Mouse (Mus musculus) CH12.LX (cell line): ENCODE data around the gene Fhit. TPM values are rescaled to one million over a fixed set of nuclear protein-coding genes. Genes with fewer than 3 reads are reported as not detected.

Source experiments
- DNase-seq: peaks from one replicate; pipeline ENCODE4 v3.0.0-alpha.2; 2013; ENCODE audit errors: extremely low read depth
- H3K27ac ChIP-seq: 2 replicates; pipeline ENCODE4 v1.5.1; 2012; ENCODE audit warnings: low read depth, mild to moderate bottlenecking, control low read depth, moderate library complexity; ENCODE audit not compliant: insufficient read depth
- H3K27me3 ChIP-seq: replicated peaks from 2 replicates; pipeline ENCODE3; 2012; ENCODE audit warnings: inconsistent platforms
- H3K36me3 ChIP-seq, 2 experiments: replicated peaks in 1 of 2; 2 replicates each; pipeline versions ENCODE3 to v1.6.1; 2012; ENCODE audit warnings: inconsistent platforms in 1 of 2, low read length in 1 of 2, mild to moderate bottlenecking in 1 of 2, mixed read lengths in 1 of 2, moderate library complexity in 1 of 2; ENCODE audit not compliant: control insufficient read depth in 1 of 2, insufficient read depth in 1 of 2
- H3K4me1 ChIP-seq, 2 experiments: 2 replicates each; pipeline ENCODE4 v1.6.1; 2012; ENCODE audit warnings: inconsistent platforms in 1 of 2, moderate library complexity in 1 of 2; ENCODE audit not compliant: insufficient read depth in 2 of 2, control insufficient read depth in 1 of 2
- H3K4me2 ChIP-seq: 2 replicates; pipeline ENCODE4 v1.6.1; 2012; ENCODE audit warnings: low read depth, mild to moderate bottlenecking, control low read depth; ENCODE audit not compliant: poor library complexity, insufficient read depth, severe bottlenecking
- H3K4me3 ChIP-seq, 3 experiments: fragments of 150-350 bp in 1 of 3; sonication (generic) in 1 of 3; replicated peaks in 1 of 3; 2 replicates each; pipeline versions ENCODE3 to v1.5.1; 2011 to 2012; ENCODE audit warnings: low read depth in 2 of 3, low read length in 2 of 3, mild to moderate bottlenecking in 2 of 3, moderate library complexity in 2 of 3, control low read depth in 1 of 3, improper control_type of control experiment in 1 of 3, inconsistent platforms in 1 of 3, mixed read lengths in 1 of 3; ENCODE audit not compliant: poor library complexity in 1 of 3
- H3K79me2 ChIP-seq: replicated peaks from 2 replicates; pipeline ENCODE4 v1.6.1; 2012; ENCODE audit warnings: mild to moderate bottlenecking, moderate library complexity; ENCODE audit not compliant: control insufficient read depth, poor library complexity, insufficient read depth, severe bottlenecking; ENCODE audit errors: extremely low read depth
- H3K9ac ChIP-seq: 2 replicates; pipeline ENCODE4 v1.6.1; 2012; ENCODE audit warnings: low read depth, mild to moderate bottlenecking, control low read depth, moderate library complexity; ENCODE audit not compliant: insufficient read depth
- H3K9me3 ChIP-seq: replicated peaks from 2 replicates; pipeline ENCODE3; 2012; ENCODE audit warnings: low read length, inconsistent platforms, mixed read lengths
- BHLHE40 ChIP-seq: IDR thresholded peaks from 2 replicates; pipeline ENCODE4 v1.6.1; 2011; ENCODE audit warnings: mild to moderate bottlenecking, low read depth, low read length, improper control_type of control experiment
- CHD1 ChIP-seq: IDR thresholded peaks from 2 replicates; pipeline ENCODE4 v1.6.1; 2012; ENCODE audit warnings: low read depth, low read length, improper control_type of control experiment, inconsistent platforms
- CTCF ChIP-seq, 2 experiments: IDR thresholded peaks in 1 of 2; conservative IDR thresholded peaks in 1 of 2; 2 replicates each; pipeline ENCODE4 v1.5.1; 2011 to 2012; ENCODE audit warnings: low read depth in 2 of 2, low read length in 2 of 2, improper control_type of control experiment in 1 of 2, inconsistent platforms in 1 of 2, mild to moderate bottlenecking in 1 of 2, moderate library complexity in 1 of 2
- E2F4 ChIP-seq: IDR thresholded peaks from 2 replicates; pipeline ENCODE4 v1.6.1; 2011; ENCODE audit warnings: low read depth, low read length, improper control_type of control experiment; ENCODE audit not compliant: insufficient replicate concordance
- ELF1 ChIP-seq: IDR thresholded peaks from 2 replicates; pipeline ENCODE4 v1.6.1; 2014; ENCODE audit warnings: low read depth, mild to moderate bottlenecking, inconsistent platforms, low read length, improper control_type of control experiment
- GABPA ChIP-seq: IDR thresholded peaks from 2 replicates; pipeline ENCODE4 v1.6.1; 2012; ENCODE audit warnings: low read depth, low read length, improper control_type of control experiment, inconsistent platforms; ENCODE audit not compliant: insufficient replicate concordance
- IRF4 ChIP-seq: IDR thresholded peaks from 2 replicates; pipeline ENCODE4 v1.6.1; 2014; ENCODE audit warnings: low read depth, mild to moderate bottlenecking, inconsistent platforms, low read length, improper control_type of control experiment
- JUND ChIP-seq: conservative IDR thresholded peaks from 2 replicates; pipeline ENCODE4 v1.6.1; 2011; ENCODE audit warnings: low read depth, low read length, improper control_type of control experiment
- MAFK ChIP-seq: IDR thresholded peaks from 2 replicates; pipeline ENCODE4 v1.6.1; 2011; ENCODE audit warnings: low read length, improper control_type of control experiment; ENCODE audit not compliant: insufficient replicate concordance
- MAZ ChIP-seq: IDR thresholded peaks from 2 replicates; pipeline ENCODE4 v1.6.1; 2012; ENCODE audit warnings: low read depth, mild to moderate bottlenecking, inconsistent platforms, low read length, improper control_type of control experiment, moderate library complexity
- MXI1 ChIP-seq: IDR thresholded peaks from 2 replicates; pipeline ENCODE4 v1.6.1; 2011; ENCODE audit warnings: mild to moderate bottlenecking, low read depth, low read length, improper control_type of control experiment
- MYC ChIP-seq: IDR thresholded peaks from 2 replicates; pipeline ENCODE4 v1.6.1; 2011; ENCODE audit warnings: low read depth, mild to moderate bottlenecking, improper control_type of control experiment, low read length
- NRF1 ChIP-seq: IDR thresholded peaks from 2 replicates; pipeline ENCODE4 v1.6.1; 2014; ENCODE audit warnings: low read depth, mild to moderate bottlenecking, inconsistent platforms, low read length, improper control_type of control experiment, moderate library complexity
- PAX5 ChIP-seq: IDR thresholded peaks from 2 replicates; pipeline ENCODE4 v1.6.1; 2012; ENCODE audit warnings: low read length, inconsistent platforms, mixed read lengths
- POLR2A ChIP-seq: IDR thresholded peaks from 2 replicates; pipeline ENCODE4 v1.6.1; 2011; ENCODE audit warnings: low read depth, mild to moderate bottlenecking, improper control_type of control experiment, low read length
- POLR2AphosphoS2 ChIP-seq: IDR thresholded peaks from 2 replicates; pipeline ENCODE4 v1.6.1; 2011; ENCODE audit warnings: low read depth, low read length, improper control_type of control experiment
- RAD21 ChIP-seq: IDR thresholded peaks from 2 replicates; pipeline ENCODE4 v1.6.1; 2011; ENCODE audit warnings: low read depth, mild to moderate bottlenecking, low read length, improper control_type of control experiment, moderate library complexity
- RCOR1 ChIP-seq: conservative IDR thresholded peaks from 2 replicates; pipeline ENCODE4 v1.6.1; 2012; ENCODE audit warnings: low read depth, mild to moderate bottlenecking, inconsistent platforms, low read length, improper control_type of control experiment
- TBP ChIP-seq: conservative IDR thresholded peaks from 2 replicates; pipeline ENCODE4 v1.6.1; 2011; ENCODE audit warnings: low read depth, low read length, improper control_type of control experiment
- UBTF ChIP-seq: IDR thresholded peaks from 2 replicates; pipeline ENCODE4 v1.6.1; 2012; ENCODE audit warnings: low read depth, mild to moderate bottlenecking, inconsistent platforms, low read length, improper control_type of control experiment, moderate library complexity
- USF2 ChIP-seq: conservative IDR thresholded peaks from 2 replicates; pipeline ENCODE4 v1.6.1; 2011; ENCODE audit warnings: low read depth, low read length, improper control_type of control experiment
- ZC3H11A ChIP-seq: IDR thresholded peaks from 2 replicates; pipeline ENCODE4 v1.6.1; 2012; ENCODE audit warnings: low read depth, mild to moderate bottlenecking, inconsistent platforms, low read length, improper control_type of control experiment
- ZMIZ1 ChIP-seq: IDR thresholded peaks from 2 replicates; pipeline ENCODE4 v1.6.1; 2012; ENCODE audit warnings: low read depth, mild to moderate bottlenecking, inconsistent platforms, low read length, improper control_type of control experiment
- ZNF384 ChIP-seq: IDR thresholded peaks from 2 replicates; pipeline ENCODE4 v1.6.1; 2012; ENCODE audit warnings: low read depth, low read length, improper control_type of control experiment, inconsistent platforms
- dilution Hi-C: fragments of 300-500 bp; cut with MboI; formaldehyde crosslinking; loops from 2 replicates; pipeline ENCODE4 v1.14.3; 2020; ENCODE audit warnings: low sequenced_read_pairs; ENCODE audit not compliant: extremely low pct_unique_long_range_greater_than_20kb, extremely low pct_ligation_motif_present
- in situ Hi-C: fragments of 300-500 bp; cut with MboI; formaldehyde crosslinking; loops from 3 replicates; pipeline ENCODE4 v1.14.3; 2019; ENCODE audit warnings: low sequenced_read_pairs, low pct_ligation_motif_present, low pct_unique_long_range_greater_than_20kb, mixed read lengths
- polyA plus RNA-seq: library from polyadenylated mRNA; unstranded; fragments of >175 nt; gene quantifications from 2 replicates; pipeline ENCODE4 v1.2.1, GENCODE M21; 2012; ENCODE audit warnings: low read depth; ENCODE audit not compliant: insufficient read length
- total RNA-seq, 2 experiments: library from RNA; depleted of rRNA; stranded (reverse); fragments of 300-350 nt in 1 of 2; fragments of >200 nt in 1 of 2; gene quantifications; 2 replicates each; pipeline ENCODE4 v1.2.3; 2012 to 2014

Gene Fhit
- total and polyA plus RNA-seq, 3 experiments, result 0.64 to 1.9 (median 0.64) TPM

DNA sequence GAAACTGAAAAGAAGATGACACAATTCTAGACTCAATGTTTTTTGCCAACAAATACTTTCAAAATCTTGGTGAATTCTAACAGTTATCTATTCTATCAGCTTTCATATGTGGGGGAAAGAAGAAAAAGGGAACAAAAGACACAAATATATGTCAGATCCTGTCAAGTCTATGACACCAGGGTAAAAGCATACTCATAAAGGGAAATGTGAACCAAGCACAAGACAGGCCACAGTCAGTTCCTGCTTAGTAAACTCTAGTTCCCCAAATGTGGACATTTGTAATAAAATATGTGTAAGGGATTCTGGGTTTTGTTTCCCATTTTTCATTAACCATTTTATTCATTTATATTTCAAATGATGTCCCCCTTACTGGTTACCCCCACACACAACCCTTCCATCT is 1022.5 kb downstream of the Fhit start:
- no peaks in the 10 kb centered on the region for H3K36me3 ChIP-seq
- no peaks in the 10 kb centered on the region for H3K27me3 ChIP-seq
- H3K9me3 ChIP-seq, result no peaks in the 10 kb centered on the region
- TF ChIP-seq JUND, result no peak
- no peak for TF ChIP-seq UBTF
- no peak for TF ChIP-seq MAZ
- TF ChIP-seq BHLHE40, result no peak
- H3K4me2 ChIP-seq, result no peak overlapping the region
- no peaks in the 10 kb centered on the region for H3K79me2 ChIP-seq
- in situ Hi-C loops (no loop called here), dilution Hi-C loops (no loop called here)
- no peak overlapping the region for H3K9ac ChIP-seq
- no peak overlapping the region for H3K27ac ChIP-seq
- no peak overlapping the region for H3K4me3 ChIP-seq
- no peaks in the 10 kb centered on the region for H3K4me1 ChIP-seq
- peak; percentile 6 for DNase-seq

DNA sequence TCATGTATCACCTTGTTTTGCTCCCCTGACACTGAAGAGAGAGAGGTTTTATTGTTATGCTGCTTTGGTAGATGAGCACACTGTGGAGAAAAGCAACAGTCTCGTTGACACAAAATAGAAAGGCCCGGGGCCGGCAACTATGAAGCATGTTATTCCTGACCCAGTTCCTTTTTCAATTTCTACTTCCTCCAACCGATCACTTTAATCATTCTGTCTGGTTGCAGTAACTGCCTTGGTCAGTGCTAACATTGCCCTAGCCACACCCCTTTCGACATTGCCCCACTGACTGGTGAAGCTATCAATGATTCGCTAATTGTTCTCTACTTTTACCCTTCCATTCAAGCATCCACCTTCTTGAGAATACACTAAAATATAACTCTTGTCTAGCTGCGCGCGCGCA is 1028.0 kb downstream of the Fhit start:
- dilution Hi-C loops, result no loop called here
- H3K27me3 ChIP-seq, result no peaks in the 10 kb centered on the region
- H3K9me3 ChIP-seq, result no peaks in the 10 kb centered on the region

DNA sequence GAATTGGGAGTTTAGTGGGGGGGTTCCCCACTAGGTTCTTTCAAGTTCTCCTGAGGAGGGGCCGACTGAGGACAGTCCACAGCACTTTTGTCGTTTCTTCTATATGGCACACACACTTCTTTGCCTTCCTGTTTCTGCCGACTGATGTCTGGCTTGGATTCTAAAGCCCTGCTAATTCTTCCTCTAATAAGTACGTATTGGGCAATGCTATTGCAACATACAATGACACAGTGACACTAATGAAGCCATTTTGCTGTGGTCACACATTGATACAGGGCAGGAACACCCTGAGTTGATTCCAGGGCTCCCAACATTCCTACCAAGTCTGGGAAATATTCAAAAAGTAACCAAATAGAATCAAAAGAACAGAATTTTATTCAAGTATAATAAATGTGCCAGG is 1032.2 kb downstream of the Fhit start:
- Histone ChIP-seq H3K4me1 (no peaks in the 10 kb centered on the region), H3K36me3 (no peaks in the 10 kb centered on the region), H3K9me3 (no peaks in the 10 kb centered on the region), H3K27me3 (no peaks in the 10 kb centered on the region), H3K27ac (no peak overlapping the region), H3K9ac (no peak overlapping the region)
- in situ Hi-C loops, result no loop called here
- TF ChIP-seq ZMIZ1 (no peak), MAFK (no peak), TBP (no peak), ELF1 (no peak), MAZ (no peak), IRF4 (no peak), CTCF (conservative IDR thresholded peaks at IDR 0.05 in 1 of 2, IDR thresholded peaks at IDR 0.05 in 1 of 2; ENCODE audit: low read depth in 2 of 2, low read length in 2 of 2) (no peak), RCOR1 (no peak), GABPA (no peak), UBTF (no peak), MYC (no peak)
- TF ChIP-seq, all 38 proteins: peak for 0
- DNase-seq, result no peak
- Histone ChIP-seq H3K4me3 (no peak overlapping the region), H3K4me2 (no peak overlapping the region), H3K79me2 (no peaks in the 10 kb centered on the region)
- dilution Hi-C loops, result no loop called here

More for the DNA sequence above, 1028.0 kb downstream of the Fhit start:
- H3K27ac ChIP-seq, result no peak overlapping the region
- no peak for DNase-seq
- H3K4me3 ChIP-seq, result no peak overlapping the region
- in situ Hi-C loops, result no loop called here
- no peak overlapping the region for H3K4me2 ChIP-seq
- no peak for TF ChIP-seq ZC3H11A
- TF ChIP-seq RAD21, result no peak
- TF ChIP-seq MAZ, result no peak
- no peak for TF ChIP-seq POLR2AphosphoS2
- no peak for TF ChIP-seq RCOR1
- TF ChIP-seq E2F4, result no peak
- TF ChIP-seq MXI1, result no peak
- TF ChIP-seq JUND, result no peak
- no peak for TF ChIP-seq ELF1
- TF ChIP-seq TBP, result no peak
- TF ChIP-seq POLR2A, result no peak
- no peak for TF ChIP-seq MYC
- no peak for TF ChIP-seq IRF4
- no peak for TF ChIP-seq USF2
- TF ChIP-seq CHD1, result no peak
- no peak for TF ChIP-seq ZNF384
- no peak for TF ChIP-seq PAX5
- no peak for TF ChIP-seq ZMIZ1
- TF ChIP-seq NRF1, result no peak
- TF ChIP-seq, all 38 proteins: peak for 0
- no peak overlapping the region for H3K9ac ChIP-seq
- H3K36me3 ChIP-seq, result no peaks in the 10 kb centered on the region
- H3K4me1 ChIP-seq, result no peaks in the 10 kb centered on the region
- no peaks in the 10 kb centered on the region for H3K79me2 ChIP-seq
